Mouse (Mus musculus) retina, adult 2 months (tissue): Measurements from ENCODE around the gene Nfib.

Source experiments
- DNase-seq: peaks from one replicate; pipeline ENCODE4 v3.0.0-alpha.2; 2012; ENCODE audit warnings: low read depth, low spot score

Nfib gene

DNA sequence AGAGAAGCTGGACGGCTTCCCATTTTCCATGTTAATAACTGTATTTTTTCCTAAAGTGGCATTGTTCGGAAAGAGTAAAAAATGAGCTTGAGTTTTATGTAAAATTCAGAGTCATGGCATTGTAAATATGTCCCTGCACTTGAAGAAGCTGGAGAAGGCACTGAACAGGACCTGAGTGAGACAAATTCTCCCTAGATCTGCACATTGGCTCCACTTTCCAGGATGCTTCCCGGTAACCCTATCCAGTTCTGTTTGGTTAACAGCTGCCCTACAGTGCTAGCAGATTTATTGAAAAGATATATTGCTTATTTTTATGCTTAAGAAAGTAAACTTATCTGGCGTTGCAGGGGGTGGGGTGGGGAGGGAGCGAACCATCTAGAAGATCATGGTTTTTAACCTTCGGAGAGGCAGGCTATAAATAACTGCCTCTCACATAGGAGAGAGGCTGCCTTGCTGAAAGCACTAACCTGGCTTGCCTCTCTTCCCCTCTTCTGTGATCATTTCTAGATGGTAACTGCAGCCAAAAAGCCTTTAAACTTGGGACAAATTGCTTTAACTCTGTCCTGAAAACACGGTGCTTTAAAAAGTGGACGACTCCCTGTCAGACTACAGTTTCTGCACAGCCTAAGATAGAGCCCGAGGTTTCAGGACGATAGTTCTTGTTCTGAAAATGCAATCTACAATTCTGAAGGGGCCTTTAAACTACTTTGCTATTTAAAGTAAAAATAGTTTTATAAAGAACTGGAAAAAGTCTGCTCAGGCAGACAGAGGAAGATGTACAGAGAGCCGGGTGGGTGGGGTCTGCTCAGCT lies 394.4 kb downstream of the Nfib start:
- DNase-seq, result no peak

DNA sequence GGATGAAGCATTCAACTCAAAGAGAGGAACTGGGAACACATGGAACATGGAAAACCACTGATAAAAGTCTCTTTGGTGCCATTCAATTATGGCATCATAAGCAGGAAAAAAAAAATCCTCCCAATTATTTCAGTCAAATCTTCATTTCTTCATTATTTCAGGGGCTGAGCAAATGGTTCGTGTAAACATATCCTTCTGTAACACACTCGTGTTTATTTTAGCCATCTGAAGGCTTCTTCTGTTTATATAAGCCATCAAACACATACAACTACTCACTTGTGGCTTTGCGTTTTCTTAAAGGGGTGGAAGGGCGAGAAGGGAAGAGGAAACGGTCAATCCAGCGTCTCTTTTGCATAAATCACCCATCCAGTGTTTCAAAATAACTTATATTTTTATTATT lies 399.5 kb downstream of the Nfib start:
- no peak for DNase-seq

GRCm38 (mm10) chr4:82304148-82304871 lies 401.2 kb downstream of the Nfib start:
- DNase-seq, result no peak

DNA sequence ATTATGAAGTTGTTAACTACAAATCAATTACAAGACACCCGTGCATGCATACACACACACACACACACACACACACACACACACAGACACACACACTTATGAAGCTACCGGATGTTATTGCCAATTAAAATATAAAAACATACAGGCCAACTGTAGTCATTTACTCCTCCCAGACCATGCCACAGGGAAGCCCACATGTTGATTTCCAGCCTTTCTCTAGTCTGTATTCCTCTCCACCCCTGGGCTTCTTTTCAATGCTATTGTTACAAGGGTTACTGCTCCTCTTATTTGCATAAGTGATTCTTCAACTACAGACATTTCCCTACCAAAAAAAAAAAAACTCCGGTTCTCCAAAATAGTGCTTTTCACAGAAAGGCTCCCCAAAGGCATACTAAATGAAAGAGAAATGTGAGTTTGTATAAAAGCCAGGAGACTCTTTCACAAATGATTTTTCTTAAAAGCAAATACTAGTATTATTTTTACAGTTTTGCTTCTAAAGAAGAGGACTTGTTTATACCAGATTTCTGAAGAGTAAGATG lies 402.1 kb downstream of the Nfib start:
- no peak for DNase-seq

DNA sequence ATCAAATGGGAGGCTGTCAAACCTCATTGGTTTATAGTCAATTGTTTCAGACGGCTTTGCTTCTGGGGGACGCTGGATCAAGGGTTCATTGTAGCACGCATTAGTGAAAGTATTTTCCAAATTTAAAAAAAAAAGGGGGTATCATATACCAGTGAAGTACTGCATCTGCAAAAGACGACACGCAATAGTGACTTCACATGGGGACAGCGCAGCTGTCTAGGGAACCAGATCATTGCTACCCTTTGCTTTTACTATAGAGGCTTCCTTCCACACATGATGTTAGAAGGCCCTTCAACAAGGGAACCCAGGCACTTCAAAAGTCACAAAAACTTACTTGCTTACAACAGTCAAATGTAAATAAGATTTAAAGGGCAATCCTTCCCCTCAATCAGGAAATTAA lies 402.6 kb downstream of the Nfib start:
- DNase-seq, result no peak

- no peak for DNase-seq
These were observed 406.9 kb downstream of the Nfib start for GRCm38 (mm10) chr4:82298606-82299005.

DNA sequence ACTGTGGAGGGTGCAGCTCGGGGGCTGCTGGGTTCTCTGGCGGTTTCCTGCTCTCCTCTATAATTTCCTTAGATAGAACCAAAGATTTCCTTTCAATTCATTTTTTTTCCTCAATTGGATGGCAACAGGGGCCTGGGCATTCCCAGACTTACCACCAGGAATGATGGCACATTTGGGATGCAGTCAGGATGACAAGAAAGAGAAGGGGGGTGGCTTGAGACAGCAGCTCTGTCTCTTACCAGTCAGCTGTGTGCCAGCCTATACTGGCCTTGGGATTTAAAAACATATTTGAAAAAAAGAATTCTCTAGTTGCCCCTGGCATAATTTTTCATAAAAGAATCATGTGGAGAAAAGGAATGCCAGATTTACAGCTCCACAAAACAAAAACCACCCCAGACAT lies 408.0 kb downstream of the Nfib start:
- no peak for DNase-seq

- no peak for DNase-seq
These were observed 411.5 kb downstream of the Nfib start for GRCm38 (mm10) chr4:82294066-82294465.

- DNase-seq, result no peak
These were observed 414.2 kb downstream of the Nfib start for GRCm38 (mm10) chr4:82291174-82291847.

- no peak for DNase-seq
These were observed 414.9 kb downstream of the Nfib start for GRCm38 (mm10) chr4:82290623-82291022.

GRCm38 (mm10) chr4:82289596-82289995 lies 416.0 kb downstream of the Nfib start:
- no peak for DNase-seq

DNA sequence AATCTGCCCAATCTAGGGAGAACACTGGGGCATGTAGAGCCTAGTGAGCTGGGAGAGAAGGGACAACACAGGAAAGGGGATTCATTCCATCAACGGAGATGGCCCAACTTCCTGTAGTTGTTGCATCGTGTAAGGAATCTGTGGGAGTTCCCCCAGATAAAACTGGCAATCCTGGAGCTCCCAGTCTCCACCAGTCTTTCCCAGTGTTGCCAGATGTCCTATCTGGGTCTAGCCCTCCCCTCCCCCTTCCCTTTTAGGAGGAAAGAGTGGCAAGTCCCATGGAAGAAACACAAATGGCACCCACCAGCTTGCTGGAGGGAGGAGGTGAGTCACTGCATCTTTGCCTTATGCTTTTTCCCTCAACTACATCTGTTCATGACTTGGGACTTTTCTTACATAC lies 417.4 kb downstream of the Nfib start:
- DNase-seq, result no peak

DNA sequence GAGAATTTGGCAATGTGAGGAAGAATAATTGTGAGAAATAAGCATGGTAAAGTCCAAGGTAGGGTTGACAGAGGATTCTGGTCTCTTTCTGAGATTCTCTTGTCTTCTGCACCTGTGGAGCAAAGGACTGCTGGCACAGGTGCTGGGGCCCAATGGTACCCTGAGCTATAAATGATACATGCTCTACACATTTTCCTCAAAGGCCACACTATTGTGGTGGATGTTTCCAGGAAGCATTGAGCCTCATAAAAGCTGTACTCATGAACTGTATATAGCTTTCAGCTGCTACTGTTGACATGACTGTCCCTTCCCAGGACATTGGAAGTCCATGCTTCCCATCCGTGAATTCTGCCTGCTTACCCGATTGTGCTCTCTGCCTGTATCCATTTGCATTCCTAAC lies 418.1 kb downstream of the Nfib start:
- no peak for DNase-seq

GRCm38 (mm10) chr4:82286931-82287330 lies 418.6 kb downstream of the Nfib start:
- no peak for DNase-seq

DNA sequence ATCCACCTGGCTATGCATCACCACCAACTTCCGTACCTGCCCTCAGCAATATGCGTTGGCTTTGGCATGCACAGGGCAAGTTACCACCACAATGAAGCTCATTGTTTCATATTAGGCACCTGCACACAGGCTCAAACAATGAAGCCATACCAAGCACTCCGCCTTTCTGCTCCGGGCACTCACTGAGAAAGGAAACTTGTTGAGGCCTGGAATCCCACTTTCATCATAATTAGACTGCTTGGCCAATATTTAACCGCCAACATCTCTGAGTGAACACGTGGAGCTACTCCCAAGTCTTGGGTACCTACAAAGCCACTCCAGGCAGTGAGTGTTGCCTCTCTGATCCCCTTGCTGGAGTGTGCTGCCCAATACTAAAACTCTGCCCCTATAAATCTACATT lies 422.0 kb downstream of the Nfib start:
- DNase-seq, result no peak

- no peak for DNase-seq
These were observed 429.6 kb downstream of the Nfib start for GRCm38 (mm10) chr4:82275996-82276395.

- no peak for DNase-seq
These were observed 432.3 kb downstream of the Nfib start for GRCm38 (mm10) chr4:82273049-82273754.

DNA sequence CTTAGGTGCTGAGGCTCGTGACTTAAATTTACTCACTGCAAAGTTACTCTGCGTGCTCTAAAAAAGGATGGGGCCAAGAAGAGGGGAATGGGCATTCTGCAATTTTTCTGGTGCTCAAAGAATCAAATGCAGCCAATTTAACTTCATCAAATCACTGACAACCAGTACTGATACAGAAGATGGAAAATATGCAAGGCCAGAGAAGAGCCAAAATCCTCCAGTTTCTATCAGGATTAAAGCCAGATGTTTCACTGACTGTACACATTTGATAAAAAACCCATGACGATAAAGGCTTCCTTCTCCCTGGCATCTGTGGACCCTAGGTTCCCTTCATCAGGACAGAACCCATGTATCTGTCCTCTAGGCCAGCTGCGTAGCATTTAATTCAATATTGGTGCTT lies 433.5 kb downstream of the Nfib start:
- no peak for DNase-seq

- DNase-seq, result no peak
These were observed 434.0 kb downstream of the Nfib start for GRCm38 (mm10) chr4:82271547-82271946.

- no peak for DNase-seq
These were observed 437.4 kb downstream of the Nfib start for GRCm38 (mm10) chr4:82267832-82268778.
